Mouse (Mus musculus) spleen, adult 12 weeks (tissue): ENCODE data around the gene Vmn1r59.
"Not testable (repeated sequence)": the region's sequence is repeated elsewhere in the genome, so short reads cannot be mapped to it uniquely, and the experiment has no call there.

Experiments
- DNase-seq: peaks from one replicate; pipeline ENCODE4 v3.0.0; 2022; ENCODE audit warnings: low spot score

Gene Vmn1r59

GRCm38 (mm10) chr7:5456674-5457073 is at the start of gene Vmn1r59:
Gene Vmn1r59, minus strand, starts transcription at chr7:5456774.
- DNase-seq: no peak

GRCm38 (mm10) chr7:5493856-5494255 is 37.3 kb upstream of the Vmn1r59 start, which contains the start of gene Vmn2r28:
Gene Vmn2r28, minus strand, starts transcription at chr7:5493956.
- DNase-seq: not testable (repeated sequence)

GRCm38 (mm10) chr7:5454011-5454410 is 2.6 kb downstream of the Vmn1r59 start:
- not testable (repeated sequence) for DNase-seq

- DNase-seq: no peak
Observed at GRCm38 (mm10) chr7:5448627-5449026, 7.9 kb downstream of the Vmn1r59 start.

- not testable (repeated sequence) for DNase-seq
Observed at GRCm38 (mm10) chr7:5413296-5413695, 43.3 kb downstream of the Vmn1r59 start, which contains the start of gene Vmn1r58. Gene Vmn1r58, minus strand, starts transcription at chr7:5413396.

GRCm38 (mm10) chr7:5406201-5406600 is 50.4 kb downstream of the Vmn1r59 start:
- no peak for DNase-seq
